Mouse (Mus musculus) ovary, postnatal 36 days (tissue): ENCODE data around the gene Zfp366.

Source experiments
- DNase-seq: peaks from one replicate; pipeline ENCODE4 v3.0.0; 2022; ENCODE audit warnings: low spot score, mixed read lengths

Zfp366 gene

GRCm38 (mm10) chr13:99227456-99228250 lies 43.0 kb downstream of the Zfp366 start:
- no peak for DNase-seq

DNA sequence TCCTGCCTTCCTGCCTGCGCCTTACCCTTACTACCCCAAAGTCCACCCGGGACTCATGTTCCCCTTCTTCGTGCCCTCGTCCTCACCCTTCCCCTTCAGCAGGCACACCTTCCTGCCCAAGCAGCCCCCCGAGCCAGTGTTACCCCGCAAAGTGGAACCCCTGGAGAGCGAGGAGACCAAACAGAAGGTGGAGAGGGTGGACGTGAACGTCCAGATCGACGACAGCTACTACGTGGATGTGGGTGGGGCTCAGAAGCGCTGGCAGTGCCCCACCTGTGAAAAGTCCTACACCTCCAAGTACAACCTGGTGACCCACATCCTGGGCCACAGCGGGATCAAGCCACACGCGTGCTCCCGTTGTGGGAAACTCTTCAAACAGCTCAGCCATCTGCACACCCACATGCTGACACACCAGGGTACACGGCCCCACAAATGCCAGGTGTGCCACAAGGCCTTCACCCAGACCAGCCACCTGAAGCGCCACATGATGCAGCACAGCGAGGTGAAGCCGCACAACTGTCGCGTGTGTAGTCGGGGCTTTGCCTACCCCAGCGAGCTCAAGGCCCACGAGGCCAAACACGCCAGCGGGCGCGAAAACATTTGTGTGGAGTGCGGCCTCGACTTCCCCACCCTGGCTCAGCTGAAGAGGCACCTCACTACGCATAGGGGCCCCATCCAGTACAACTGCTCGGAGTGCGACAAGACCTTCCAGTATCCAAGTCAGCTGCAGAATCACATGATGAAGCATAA lies 44.4 kb downstream of the Zfp366 start:
- no peak for DNase-seq

DNA sequence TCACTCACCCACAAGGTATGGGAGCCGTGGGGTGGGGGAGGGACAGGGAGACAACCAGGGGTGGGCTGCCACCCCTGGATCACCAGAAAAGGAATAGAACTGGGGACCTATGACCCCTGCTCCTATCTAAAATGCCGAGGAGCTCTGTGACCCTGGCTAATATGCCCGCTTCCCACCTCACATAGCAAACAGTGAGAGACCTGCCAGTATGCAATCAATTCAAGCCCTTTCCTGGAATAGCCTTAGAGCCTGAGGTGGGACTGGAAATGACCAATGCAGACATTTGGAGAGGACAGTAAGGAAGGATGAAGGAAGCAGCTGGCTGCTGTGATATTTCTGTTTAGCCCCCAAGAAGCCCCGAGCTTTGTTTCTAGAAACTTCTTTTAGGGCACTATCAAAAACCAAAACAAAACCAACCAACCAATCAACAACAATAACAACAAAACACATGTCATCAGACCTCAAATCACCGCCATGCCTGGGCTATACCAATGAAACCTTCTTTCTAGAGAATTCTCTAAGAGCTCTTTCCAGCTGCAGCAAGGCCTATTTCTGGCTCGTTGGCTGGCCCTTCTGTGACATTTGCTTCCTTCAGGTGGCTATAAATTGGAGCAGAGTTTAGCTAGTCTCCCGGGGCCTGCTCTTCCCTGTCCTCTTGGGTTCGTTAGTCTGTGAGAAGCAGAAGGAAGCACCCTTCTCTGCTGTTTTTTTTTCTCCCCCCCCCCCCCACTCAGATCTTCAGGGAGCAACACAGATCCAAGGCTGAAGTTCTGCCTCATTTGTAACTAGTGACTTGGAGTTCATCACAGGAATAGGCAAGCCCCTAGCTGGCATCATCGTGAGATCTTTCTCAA lies 45.2 kb downstream of the Zfp366 start:
- no peak for DNase-seq

DNA sequence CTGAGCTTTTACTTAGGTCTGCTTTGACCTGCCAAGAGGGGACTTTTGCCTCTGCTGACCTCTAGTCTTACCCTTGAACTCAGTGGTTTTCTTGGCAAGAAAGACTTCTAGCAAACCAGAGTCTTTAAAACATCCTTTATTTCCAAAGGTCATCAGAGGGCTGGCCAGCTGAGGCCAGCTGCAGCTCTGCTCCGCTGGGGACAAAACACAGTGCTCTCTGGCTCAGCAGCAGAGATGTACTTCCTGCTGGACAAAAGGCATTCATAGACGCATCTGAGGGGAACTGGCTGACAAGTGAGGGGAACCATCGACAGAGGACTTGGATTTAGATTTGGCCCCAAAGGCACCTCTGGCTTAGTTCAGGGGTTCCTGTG lies 45.9 kb downstream of the Zfp366 start:
- no peak for DNase-seq

- DNase-seq, result no peak
Measured at GRCm38 (mm10) chr13:99233333-99233732, 48.7 kb downstream of the Zfp366 start.

- no peak for DNase-seq
Measured at GRCm38 (mm10) chr13:99233956-99234355, 49.3 kb downstream of the Zfp366 start.

- DNase-seq, result no peak
Measured at GRCm38 (mm10) chr13:99235428-99236210, 51.0 kb downstream of the Zfp366 start.

DNA sequence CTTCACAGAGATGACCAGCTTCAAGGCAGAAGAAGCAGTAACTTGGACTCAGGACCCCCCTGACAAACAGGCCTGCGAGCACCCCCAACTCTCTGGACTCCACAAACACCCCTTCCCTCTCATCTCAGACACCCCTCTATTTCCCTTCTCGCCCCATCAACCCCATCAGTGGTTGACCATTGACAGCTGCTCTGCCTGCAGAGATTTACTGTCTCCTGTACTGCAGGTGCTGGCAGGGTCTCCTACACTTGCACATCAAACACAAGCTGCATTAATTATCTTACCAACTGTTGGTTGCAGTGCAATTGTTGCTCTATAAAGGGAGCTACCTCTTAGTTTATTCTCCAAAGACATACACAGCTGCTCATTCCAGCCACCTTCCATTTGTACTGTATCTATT lies 51.6 kb downstream of the Zfp366 start:
- DNase-seq, result no peak

GRCm38 (mm10) chr13:99237122-99237521 lies 52.5 kb downstream of the Zfp366 start:
- DNase-seq, result no peak

GRCm38 (mm10) chr13:99237841-99238216 lies 53.2 kb downstream of the Zfp366 start:
- no peak for DNase-seq

DNA sequence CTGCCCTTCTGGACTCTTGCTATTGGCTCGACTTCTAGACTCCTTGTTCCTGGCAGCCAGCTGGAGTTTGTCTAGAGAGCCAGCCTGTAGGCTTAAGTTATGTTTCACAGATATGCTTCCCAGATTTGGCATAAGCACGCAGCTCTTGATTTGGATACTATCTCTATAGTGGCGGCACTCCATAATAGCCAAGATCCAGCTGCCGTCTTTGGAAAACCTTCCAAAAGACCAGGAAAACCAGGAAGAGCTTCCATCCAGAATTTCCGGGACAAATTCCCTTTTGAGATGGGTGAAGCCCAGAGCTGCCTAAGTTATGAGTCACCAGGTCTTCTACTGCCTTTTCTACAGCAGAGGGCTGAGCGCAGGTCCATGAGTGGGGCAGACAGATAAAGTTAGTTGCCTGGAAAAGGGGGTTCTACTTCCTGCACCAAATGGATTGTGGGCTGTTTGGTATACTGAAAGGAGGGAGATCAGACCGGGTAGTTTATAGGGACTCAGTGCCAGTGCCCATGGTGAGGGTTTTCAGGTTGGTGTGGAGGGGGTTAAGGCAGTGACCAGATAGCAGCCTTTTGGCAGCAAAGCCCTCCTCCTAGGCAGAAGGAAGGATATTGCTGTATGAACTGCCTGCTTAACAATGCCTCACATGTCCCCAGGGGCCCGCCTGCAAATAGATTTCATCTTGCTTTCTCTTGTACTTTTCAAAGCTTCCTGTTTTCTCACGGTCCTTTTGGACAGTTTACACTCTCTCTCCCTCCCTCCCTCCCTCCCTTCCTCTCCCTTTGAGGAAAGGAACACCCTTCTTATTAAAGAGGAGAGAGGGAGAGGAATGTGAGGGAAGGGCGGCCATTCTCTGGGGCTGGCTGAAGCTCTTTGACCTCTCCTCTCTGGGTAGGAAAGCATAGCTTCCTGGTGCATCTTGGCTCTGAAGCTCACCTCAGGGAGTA lies 53.9 kb downstream of the Zfp366 start:
- DNase-seq, result no peak

DNA sequence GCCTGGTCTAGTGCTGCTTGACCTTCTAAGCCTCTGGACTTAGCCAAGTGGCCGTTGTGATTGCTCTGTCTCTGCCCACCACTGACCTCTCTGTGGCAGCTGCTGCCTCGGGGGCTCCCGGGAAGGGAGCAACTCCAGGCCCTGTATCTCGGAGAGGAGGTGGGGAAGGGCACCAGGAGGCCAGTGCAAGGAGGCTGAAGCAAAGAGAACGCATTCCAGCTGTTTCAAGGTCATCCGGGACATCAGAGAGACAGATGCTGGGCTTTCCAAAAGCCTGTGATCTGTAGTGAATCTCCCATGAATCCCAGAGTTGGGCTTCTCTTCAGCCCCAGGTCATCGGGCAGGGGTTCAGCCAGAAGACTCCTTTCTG lies 54.5 kb downstream of the Zfp366 start:
- DNase-seq, result no peak

GRCm38 (mm10) chr13:99239741-99240140 lies 55.1 kb downstream of the Zfp366 start:
- DNase-seq, result no peak

- DNase-seq, result no peak
Measured at GRCm38 (mm10) chr13:99241984-99242383, 57.4 kb downstream of the Zfp366 start.

DNA sequence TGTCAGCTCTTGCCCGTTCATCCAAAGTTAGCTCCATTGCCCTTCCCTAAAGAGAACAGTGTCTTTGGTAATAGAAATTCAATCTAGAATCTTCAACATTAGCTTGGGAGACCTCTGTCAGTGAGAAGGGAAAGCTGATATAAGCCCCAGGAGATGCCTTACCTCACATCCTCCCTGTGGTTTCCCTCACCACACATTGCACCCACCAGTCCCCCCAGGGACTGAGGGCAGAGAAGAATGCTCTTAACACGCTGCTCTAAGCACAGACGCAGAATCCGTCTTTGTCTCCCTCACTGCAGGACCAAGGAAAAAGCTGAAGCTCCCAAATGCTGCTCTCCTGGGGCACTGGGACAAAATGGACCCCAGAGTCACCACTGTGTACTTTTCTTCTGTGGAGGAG lies 58.3 kb downstream of the Zfp366 start:
- no peak for DNase-seq

- no peak for DNase-seq
Measured at GRCm38 (mm10) chr13:99243831-99244230, 59.2 kb downstream of the Zfp366 start.

GRCm38 (mm10) chr13:99244471-99244870 lies 59.8 kb downstream of the Zfp366 start:
- DNase-seq, result no peak

- no peak for DNase-seq
Measured at GRCm38 (mm10) chr13:99244896-99245295, 60.3 kb downstream of the Zfp366 start.

- no peak for DNase-seq
Measured at GRCm38 (mm10) chr13:99245916-99246460, 61.4 kb downstream of the Zfp366 start.

DNA sequence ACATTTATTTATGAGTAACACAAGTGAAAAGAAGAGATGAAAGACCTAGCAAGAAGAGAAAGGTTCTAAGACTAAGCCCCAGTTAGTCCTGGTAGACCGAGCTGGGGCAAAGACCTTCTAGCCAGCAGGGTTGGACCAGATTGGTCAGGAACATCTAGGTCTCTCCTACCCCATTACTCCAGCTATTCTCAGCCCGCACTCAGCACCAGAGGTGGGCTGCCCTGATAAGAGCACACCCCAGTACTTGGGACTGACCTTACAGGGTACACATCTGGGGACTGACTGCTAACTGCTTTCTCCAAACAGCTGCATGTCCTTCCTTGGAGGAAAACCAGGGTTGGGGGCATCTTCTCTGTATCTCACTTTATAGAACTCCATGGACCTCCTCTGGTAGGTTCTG lies 66.2 kb downstream of the Zfp366 start:
- DNase-seq, result no peak
